Mouse (Mus musculus) natural killer cell, adult 2 months (primary cell): Measurements from ENCODE around the gene Lmnb2.

ENCODE experiments used
- DNase-seq, 2 experiments: peaks; one replicate each; pipeline ENCODE4 v3.0.0; 2022; ENCODE audit warnings: low spot score in 2 of 2

The Lmnb2 gene

DNA sequence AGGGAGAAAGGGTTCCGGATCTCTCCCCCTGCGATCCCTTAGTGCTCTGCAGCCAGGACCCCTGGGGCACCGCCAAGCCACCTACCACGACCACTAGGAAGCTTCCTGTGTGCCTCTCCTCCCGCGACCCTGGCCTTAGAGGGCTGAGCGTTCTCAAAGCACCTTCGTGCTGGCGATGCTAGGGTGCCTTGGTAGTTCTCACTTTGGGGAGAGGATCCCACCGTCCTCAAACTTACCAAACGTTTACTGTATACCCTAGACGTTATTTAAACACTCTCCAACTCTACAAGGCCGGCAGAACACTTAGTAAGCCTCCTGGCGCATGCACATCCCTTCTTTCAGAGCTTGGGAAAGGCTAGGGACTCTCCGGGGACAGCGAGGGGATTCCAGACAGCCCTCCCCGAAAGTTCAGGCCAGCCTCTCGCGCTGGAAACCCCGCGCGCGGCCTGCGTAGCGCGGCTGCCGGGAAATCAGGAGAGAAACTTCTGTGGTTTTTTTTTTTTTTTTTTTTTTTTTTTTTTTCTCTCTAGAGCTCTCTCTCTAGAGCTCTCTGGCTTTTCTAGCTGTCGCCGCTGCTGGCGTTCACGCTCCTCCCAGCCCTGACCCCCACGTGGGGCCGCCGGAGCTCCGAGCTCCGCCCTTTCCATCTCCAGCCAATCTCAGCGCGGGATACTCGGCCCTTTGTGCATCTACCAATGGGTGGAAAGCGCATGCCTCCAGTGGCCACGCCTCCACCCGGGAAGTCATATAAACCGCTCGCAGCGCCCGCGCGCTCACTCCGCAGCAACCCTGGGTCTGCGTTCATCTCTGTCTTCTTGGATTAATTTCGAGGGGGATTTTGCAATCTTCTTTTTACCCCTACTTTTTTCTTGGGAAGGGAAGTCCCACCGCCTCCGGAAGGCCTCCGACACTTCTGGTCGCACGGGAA lies 11.5 kb upstream of the Lmnb2 start, which contains the start of gene Gadd45b:
Gene Gadd45b (plus strand): TSS at position 775 of the 928 bp plus-strand sequence.
- peak; percentile 98 to 99 for DNase-seq

DNA sequence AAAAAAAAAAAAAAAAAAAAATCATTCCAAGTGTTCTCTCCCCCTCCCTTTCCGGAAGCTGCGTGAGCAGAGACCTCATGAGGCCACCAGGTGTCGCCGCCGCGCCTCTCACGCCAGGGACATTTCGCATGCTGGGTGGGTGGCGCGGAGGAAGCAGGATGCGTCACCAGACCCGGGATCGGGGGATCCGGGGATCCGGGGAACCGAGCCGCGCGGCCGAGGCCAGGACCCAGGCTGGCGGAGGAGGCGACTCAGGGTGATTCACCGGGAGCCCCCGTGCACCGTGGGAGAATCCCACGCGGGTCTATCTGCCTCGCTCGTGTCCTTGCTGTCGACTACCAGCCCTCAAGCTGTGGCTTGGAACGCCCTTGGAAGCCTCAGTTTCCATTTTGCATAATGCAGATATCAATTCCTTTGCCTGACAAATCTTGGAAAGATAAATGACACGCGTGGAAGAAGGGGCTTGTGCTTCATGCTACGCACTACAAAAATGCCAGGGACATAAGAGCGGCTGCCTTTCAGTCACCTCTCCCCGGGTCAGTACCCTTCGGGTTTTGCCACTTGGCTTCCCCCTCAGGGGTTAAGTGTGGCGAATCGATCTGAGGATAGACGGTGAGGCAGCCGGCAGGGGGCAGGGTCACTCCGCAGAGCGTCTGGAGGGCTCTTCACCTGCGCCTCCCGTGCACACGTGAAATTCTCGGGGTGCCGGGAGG lies 10.7 kb upstream of the Lmnb2 start:
- peak; percentile 76 to 87 for DNase-seq

GRCm38 (mm10) chr10:80925472-80925871 lies 7.4 kb upstream of the Lmnb2 start:
- no peak for DNase-seq

GRCm38 (mm10) chr10:80921923-80922322 lies 3.9 kb upstream of the Lmnb2 start:
- DNase-seq: no peak

DNA sequence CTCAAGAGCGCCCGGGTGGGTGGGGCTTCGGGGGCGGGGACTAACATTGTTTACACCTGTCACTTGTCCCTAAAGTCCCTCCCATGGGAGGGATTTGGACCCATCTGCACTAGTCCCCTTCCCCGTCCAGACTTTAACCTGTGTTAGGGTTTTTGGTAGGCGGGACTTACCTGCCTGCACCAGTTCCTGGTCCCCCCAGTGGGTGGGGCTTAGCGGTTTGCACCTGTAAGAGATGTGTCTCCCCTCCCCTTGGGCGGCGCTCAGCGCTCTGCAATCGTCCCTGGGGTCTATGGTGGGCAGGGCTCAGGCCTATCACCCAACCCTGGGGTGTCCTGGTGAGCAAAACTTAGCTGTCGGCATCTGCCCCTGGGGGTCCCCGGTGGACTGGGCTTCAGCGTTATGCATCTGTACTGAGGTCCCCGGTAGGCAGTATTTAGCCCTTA lies 688 bp downstream of the Lmnb2 start:
- no peak for DNase-seq

DNA sequence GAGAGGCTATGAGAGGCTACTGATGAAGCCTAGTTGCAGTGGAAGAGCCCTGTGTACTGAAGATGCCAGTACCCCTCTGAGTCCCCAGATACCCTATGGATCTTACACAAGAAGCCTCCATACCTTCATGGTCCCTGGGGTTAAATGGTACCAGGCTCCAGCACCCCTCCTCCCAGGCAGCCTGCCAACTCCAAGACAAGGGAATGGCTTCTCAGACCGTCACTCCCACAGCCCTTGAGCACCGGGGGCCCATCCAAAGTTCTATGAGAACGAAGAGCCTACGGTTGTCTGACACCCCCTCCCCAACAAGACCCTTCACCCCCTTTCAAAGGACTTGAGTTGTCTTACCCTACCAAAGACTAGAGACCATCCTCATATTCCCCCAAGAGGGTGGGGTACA lies 2.3 kb downstream of the Lmnb2 start:
- DNase-seq: no peak

DNA sequence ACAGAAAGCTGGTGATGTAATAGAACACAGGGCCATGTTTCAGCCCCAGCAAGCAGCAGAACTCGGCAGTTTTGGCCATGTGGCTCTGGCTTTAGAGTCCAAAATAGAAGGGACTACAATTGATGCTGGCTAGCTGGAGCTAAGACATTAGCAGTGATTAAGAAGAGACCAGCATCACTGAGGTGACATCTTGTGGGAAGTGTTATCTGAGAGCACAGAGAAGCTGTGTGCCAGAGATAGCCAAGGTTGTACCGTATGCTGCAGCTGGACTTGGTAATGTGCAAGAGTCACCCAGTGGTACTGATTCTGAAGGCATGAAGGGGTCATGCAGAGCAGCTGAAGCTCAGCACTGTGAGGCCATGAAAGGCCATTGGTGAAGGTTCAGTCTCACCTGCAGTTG lies 2.8 kb downstream of the Lmnb2 start:
- no peak for DNase-seq

DNA sequence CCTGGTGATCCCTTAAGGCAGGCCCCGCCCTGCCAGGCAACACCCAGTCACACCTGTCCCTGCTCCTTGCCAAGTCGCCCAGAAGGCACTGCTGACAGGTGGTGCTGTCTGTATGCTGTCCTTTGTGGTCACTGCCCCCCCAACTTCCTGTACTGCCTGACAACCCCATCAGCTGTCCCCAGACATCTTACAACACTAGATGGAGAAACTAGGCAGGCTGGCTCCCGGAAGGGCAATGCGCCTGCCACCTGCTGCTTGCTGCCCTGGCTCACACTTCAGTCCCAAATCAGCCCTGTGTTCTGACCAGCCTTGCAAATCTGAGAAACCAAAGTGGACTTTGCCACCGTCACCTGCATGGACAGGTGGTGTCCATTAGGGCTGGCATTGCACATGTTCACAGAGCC lies 3.8 kb downstream of the Lmnb2 start:
- peak; percentile 30 to 47 for DNase-seq

GRCm38 (mm10) chr10:80913364-80914011 lies 4.6 kb downstream of the Lmnb2 start:
- no peak for DNase-seq

GRCm38 (mm10) chr10:80911891-80912290 lies 6.2 kb downstream of the Lmnb2 start:
- DNase-seq: no peak

DNA sequence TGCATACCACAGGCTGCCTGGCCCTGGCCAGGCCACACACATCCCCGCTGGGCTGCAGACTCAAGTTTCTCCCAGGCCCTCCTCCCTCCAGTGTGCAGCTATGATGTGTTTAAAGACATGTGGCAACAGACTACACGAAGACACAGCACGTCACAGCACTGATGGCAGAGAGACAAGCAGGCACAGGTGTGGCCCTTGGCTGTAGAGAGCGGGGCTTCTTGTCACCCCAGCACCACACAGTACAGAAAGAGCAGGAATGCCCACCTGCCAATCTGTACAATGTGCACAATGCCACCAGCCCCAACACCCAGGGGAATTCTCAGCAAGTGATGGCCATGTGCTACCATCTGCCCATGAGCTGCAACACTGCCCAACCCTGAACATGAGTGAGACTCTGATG lies 6.7 kb downstream of the Lmnb2 start:
- no peak for DNase-seq

DNA sequence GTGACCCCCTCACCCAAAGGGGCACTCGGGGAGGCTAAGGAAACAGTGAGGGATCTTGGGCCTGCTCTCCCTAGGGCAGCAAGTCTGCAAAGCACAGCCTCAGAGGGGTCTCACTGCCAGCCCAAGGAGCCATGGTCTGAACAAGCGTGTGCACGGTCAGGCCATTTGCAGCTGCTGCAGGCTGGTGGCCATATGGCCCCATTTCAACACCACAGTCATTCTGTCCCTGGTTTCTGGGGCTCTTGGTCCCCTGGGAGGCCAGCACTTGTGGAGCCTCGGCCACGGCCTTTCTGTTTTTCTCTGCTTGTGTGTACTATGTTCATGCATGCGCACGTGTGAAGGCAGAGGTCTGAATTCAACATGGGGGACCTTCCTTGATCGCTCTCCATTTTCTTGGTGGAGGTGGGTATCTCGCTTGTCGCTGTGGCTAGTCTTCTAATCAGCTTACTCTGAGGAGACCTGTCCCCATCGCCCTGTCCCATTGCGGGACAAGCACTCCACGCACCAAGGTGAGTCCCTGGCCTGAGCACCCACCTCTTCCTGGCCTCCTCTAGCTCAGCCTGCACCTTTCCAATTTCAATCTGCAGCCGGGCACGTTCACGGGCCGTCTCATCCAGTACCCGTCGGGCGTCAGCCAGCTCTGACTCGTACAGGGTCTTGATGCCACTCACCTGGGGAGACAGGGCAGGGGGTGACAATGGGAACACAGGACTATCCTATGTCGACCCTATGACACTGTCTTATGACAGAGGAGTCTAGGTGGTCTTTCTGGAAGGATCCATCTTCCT lies 8.5 kb downstream of the Lmnb2 start:
- DNase-seq: no peak

DNA sequence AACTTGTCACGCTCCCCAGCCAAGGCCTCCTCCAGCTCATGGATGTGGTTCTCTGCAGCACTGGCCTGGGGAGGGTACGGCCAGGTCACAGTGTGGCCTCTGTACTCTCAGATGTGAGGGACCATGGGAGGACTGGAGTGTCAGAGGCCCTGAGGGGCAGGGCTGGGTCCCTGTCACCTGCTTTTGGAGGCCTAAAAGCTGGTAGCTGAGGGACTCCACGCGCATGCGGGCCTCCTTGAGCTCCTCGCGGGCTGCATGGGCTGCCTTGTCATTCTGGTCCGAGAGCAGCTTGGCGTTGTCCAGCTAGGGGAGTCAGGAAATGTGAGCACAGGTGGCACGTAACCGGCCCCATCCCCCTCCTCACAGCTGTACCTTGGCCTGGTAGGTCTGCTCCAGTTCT lies 13.3 kb downstream of the Lmnb2 start:
- DNase-seq: no peak

GRCm38 (mm10) chr10:80904004-80904693 lies 13.9 kb downstream of the Lmnb2 start:
- DNase-seq: no peak

GRCm38 (mm10) chr10:80903282-80903681 lies 14.8 kb downstream of the Lmnb2 start:
- DNase-seq: no peak

DNA sequence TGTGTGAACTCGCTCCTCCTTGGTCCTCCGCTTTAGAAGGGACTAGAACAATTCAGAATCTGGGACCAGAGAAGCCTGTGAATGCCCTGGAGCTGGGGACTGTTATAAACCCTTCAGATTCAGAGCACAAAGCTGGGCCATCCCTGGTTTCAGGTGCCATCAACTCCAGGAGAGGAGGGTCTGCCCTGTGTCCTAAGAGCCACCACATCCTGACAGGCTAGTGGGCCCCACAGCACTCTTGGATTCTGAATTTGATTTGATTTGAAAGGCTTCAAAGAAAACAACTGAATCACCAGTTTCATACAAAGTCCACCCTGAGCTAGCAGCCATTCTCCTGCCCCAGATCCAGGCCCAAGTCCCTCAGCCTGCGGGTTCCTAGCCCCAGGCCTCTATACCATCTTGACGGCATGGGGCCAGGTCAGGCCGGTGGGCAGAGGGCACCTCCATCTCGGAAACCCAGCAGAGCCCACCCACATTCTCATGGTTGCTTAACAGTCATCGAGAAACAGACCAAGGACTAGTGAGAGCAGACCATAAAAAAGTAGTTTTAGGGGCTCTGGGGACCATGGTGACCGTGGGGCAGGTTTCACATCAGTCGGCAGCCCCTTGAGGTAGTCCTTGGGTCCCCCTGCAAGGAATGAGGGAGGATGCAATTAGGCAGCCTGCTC lies 15.6 kb downstream of the Lmnb2 start:
- DNase-seq: no peak

DNA sequence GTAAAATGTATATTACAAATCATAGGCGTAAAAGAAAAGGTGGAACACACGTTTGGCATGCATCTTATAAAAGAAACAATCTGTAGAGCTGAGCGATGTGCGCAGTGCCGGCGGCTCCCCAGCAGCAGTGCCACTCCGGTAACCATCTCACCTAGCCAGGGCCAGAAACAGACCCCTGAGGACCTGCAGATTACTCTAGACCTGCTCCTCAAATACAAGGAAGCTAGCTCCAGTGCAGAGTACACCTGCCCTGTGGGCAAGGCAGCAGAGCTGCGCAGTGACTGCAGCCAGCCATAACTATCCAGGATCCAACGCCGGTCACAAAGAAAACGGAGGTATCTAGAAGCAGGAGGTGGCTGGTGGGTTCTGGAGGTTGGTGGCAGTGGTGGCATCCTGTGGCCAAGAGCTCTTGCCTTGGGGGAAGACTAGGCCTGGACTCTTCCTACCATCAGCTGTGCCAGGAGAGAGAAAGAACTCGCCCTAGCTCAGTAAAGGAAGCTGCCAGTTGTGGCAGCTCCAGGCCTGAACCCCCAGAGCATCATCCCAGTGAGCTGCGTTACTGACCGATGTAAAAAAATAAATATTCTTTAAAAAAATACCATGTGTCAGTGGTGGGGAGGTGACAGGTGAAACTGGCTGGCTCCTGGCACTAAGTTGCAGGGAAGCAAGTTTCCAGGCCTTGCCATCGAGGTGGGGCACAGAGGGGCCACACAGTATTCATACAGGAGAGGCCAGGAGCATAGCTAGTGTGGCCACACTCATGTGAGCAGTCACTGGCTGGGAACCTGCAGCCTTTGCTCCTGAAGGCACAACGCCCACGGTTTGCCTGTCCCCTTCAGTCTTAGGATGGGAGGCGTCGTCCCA lies 16.4 kb downstream of the Lmnb2 start:
- DNase-seq: no peak

GRCm38 (mm10) chr10:80900318-80901247 lies 17.5 kb downstream of the Lmnb2 start, which contains the start of gene Timm13:
Gene Timm13, minus strand, starts transcription at chr10:80900969.
- peak; percentile 95 to 96 for DNase-seq
